Mouse (Mus musculus) skeletal muscle tissue, postnatal 0 days (tissue): ENCODE results near the gene Cdca8. TPM values are rescaled to one million over a fixed set of nuclear protein-coding genes. Genes with fewer than 3 reads are reported as not detected.

Experiments used
- polyA plus RNA-seq: library from polyadenylated mRNA; unstranded; fragments of >200 nt; fragmentation: Nextera tagmentation; extraction: Ambion mirVana; gene quantifications from 2 replicates; pipeline ENCODE4 v1.2.1, GENCODE M21; 2015

Gene Cdca8
- 20.0 and 21.6 TPM in 2 replicates for polyA plus RNA-seq

DNA sequence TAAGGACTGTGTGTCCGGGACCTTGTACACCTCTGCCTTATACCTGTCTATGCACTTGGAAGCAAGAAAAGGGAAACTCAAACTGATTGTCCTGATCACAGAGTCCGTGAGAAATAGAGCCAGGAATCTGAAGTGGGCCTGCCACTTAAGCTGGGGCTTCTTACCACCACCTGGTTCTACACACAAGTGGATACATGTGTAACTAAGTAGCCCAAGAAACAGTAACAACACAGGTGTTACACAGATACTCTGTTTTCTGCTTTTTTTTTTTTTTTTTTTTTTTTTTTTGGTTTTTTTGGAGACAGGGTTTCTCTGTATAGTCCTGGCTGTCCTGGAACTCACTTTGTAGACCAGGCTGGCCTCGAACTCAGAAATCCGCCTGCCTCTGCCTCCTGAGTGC is at the start of gene Cdca8:
TSS of gene Cdca8 (minus strand) at position 101 of the 400 bp plus-strand sequence.

DNA sequence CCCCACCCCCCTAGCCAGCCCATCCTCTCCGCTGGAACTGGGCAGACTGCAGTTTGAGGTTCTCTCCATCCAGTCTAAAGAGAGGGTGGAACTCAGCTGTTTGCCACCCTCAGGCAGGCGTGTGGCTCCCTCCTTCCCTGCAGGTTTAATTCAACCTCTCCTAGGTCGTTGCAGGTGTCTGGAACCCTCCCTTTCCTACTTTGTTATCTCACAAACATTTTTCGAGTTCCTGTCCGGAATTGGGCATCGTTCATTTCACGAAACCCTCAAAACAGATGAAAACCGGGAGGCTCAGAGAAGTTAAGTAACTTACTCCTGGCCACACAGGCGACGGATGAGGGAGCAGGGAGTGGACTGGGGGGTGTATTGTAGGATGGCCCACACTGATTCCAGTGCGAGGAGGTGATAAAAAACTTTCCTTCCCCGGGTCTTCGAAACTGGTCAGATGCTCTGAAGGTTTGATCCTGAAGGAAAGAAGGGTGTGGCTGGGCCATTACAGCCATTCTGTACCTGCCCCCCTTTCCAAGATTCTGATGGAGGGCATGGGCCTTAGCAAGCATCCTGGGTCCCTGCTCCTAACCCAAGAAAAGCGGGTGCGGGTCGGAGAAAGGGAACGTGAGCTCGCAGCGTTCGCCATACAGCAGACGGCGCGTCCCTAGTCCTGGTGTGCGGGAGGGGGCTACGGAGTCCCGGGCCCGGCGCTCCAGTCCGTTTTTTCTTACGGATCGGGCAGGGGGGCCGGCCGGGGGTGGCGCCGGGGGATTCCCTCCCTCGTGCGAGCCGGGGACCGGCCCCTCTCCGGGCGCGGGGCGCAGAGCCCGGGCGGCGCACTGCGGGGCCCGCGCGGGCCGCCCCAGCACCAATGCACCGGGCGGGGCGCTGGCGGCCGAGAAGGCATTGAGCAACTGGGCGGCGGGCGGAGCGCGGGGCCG is 46.8 kb upstream of the Cdca8 start, which contains the start of gene Rspo1:
TSS of gene Rspo1 (plus strand) at position 760 of the 932 bp plus-strand sequence.

DNA sequence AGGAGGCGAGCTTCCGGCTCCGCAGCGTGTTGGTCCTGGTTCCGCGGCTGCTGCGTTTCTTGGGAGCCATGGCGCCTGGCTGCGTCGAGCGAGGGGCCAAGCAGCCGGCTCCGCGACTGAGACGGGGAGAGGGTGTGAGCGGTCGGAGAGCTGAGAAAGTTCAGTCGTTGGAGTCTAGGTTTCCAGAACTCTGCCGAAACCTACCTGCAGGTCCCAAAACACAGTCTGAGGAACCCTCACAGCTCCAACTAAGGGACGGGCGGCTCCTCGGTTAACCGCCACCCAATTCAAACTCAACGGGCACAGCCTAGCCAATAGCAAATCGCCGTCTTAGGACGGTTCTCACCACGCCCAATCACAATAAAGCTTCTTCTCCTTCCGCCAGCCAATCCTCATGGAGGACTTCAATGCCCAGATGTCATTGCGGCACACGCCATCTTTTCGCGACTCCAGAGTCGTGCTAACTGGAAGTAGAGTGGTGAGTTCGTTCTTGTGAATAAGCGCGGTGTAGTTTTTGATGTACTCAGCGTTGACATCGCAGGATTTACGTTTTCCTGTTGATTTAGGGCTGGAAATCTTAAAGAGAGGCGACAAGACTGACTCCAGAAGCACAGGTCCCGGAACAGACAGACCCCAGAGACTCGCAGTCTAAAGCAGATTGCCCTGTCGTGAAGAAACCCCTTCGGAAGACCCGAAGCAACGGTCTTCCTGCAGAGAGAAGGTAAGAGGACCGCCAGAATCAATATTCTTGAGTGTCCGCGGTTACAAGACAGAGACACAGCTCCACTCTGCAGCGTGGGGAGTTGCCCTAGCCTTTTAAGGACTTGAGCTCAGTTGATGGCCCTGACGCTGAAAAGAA is 2.3 kb downstream of the Cdca8 start, which contains the start of gene 9930104L06Rik:
TSS of gene 9930104L06Rik (plus strand) at position 436 of the 859 bp plus-strand sequence.

GRCm38 (mm10) chr4:124880599-124880998 is 58.5 kb downstream of the Cdca8 start, which contains the start of gene Epha10:
Epha10 (plus strand) TSS chr4:124880899.

Other genes starting within 250 kb of the Cdca8 start
- 66.2 and 68.7 TPM in 2 replicates for gene Utp11, start 245.7 kb downstream of the Cdca8 start, polyA plus RNA-seq
- 22.3 and 26.7 TPM in 2 replicates for gene Fhl3, start 238.6 kb downstream of the Cdca8 start, polyA plus RNA-seq
- 54.0 and 55.4 TPM in 2 replicates for gene Sf3a3, start 224.5 kb downstream of the Cdca8 start, polyA plus RNA-seq
- gene Inpp5b, start 197.5 kb downstream of the Cdca8 start, polyA plus RNA-seq: 10.6 and 12.1 TPM in 2 replicates
- 8.4 and 8.5 TPM in 2 replicates for gene Mtf1, start 137.2 kb downstream of the Cdca8 start, polyA plus RNA-seq
- gene Yrdc, start 88.6 kb downstream of the Cdca8 start, polyA plus RNA-seq: 14.4 and 16.5 TPM in 2 replicates
- gene 1110065P20Rik, start 88.1 kb downstream of the Cdca8 start, polyA plus RNA-seq: 76.3 and 87.2 TPM in 2 replicates
- gene Maneal, start 77.1 kb downstream of the Cdca8 start, polyA plus RNA-seq: 0.07 TPM in 1 of 2 replicates, not detected in the other
- not detected in 2 replicates for gene Epha10, start 58.4 kb downstream of the Cdca8 start, polyA plus RNA-seq
- 6.2 and 7.4 TPM in 2 replicates for gene 9930104L06Rik, start 2.3 kb downstream of the Cdca8 start, polyA plus RNA-seq
- gene Rspo1, start 47.1 kb upstream of the Cdca8 start, polyA plus RNA-seq: 0.42 TPM in 1 of 2 replicates, not detected in the other
- 50.3 and 52.8 TPM in 2 replicates for gene Gnl2, start 77.3 kb upstream of the Cdca8 start, polyA plus RNA-seq
- 0.10 TPM in 1 of 2 replicates, not detected in the other for gene Dnali1, start 126.4 kb upstream of the Cdca8 start, polyA plus RNA-seq
- 11.1 and 11.8 TPM in 2 replicates for gene Snip1, start 127.4 kb upstream of the Cdca8 start, polyA plus RNA-seq
- gene Meaf6, start 145.8 kb upstream of the Cdca8 start, polyA plus RNA-seq: 17.1 and 21.5 TPM in 2 replicates
- 0.86 and 0.96 TPM in 2 replicates for gene Zc3h12a, start 188.5 kb upstream of the Cdca8 start, polyA plus RNA-seq